Mouse (Mus musculus) hindbrain, postnatal 0 days (tissue): ENCODE measurements around the gene Selenoo. TPM values are rescaled to one million over a fixed set of nuclear protein-coding genes. Genes with fewer than 3 reads are reported as not detected.

ENCODE experiments used
- ATAC-seq: fragments of 200-750 bp; cut with Nextera tagmentation; 2 replicates; pipeline ENCODE4 v1.8.0; 2017; ENCODE audit warnings: mild to moderate bottlenecking, moderate TSS enrichment, moderate library complexity
- DNase-seq: peaks from one replicate; pipeline ENCODE4 v3.0.0-alpha.2; 2015; ENCODE audit warnings: low spot score
- H3K27ac ChIP-seq: fragments of 300-500 bp; sonication (generic); 2 replicates; pipeline ENCODE4 v1.5.1; 2014; ENCODE audit warnings: mild to moderate bottlenecking
- H3K27me3 ChIP-seq: fragments of 300-500 bp; sonication (generic); 2 replicates; pipeline ENCODE4 v1.6.1; 2014; ENCODE audit warnings: low read length, mixed read lengths; ENCODE audit not compliant: insufficient read depth
- H3K36me3 ChIP-seq: fragments of 300-500 bp; sonication (generic); 2 replicates; pipeline ENCODE4 v1.6.1; 2014; ENCODE audit warnings: low read length, mixed read lengths; ENCODE audit not compliant: insufficient read depth
- H3K4me1 ChIP-seq: fragments of 300-500 bp; sonication (generic); 2 replicates; pipeline ENCODE4 v1.6.1; 2014; ENCODE audit warnings: antibody characterized with exemption, low read length, mixed read lengths; ENCODE audit not compliant: insufficient read depth
- H3K4me2 ChIP-seq: fragments of 300-500 bp; sonication (generic); 2 replicates; pipeline ENCODE4 v1.6.1; 2014; ENCODE audit warnings: low read depth, mild to moderate bottlenecking, low read length, moderate library complexity, mixed read lengths
- H3K4me3 ChIP-seq: fragments of 300-500 bp; sonication (generic); 2 replicates; pipeline ENCODE4 v1.5.1; 2014; ENCODE audit warnings: low read length
- H3K9ac ChIP-seq: fragments of 300-500 bp; sonication (generic); replicated peaks from 2 replicates; pipeline ENCODE4 v1.6.1; 2014; ENCODE audit warnings: mild to moderate bottlenecking, low read length, moderate library complexity, mixed read lengths
- H3K9me3 ChIP-seq: fragments of 300-500 bp; sonication (generic); 2 replicates; pipeline ENCODE4 v1.6.1; 2016; ENCODE audit warnings: low read length, mixed read lengths
- CTCF ChIP-seq: IDR thresholded peaks from 2 replicates; pipeline ENCODE4 v1.5.1; 2016; ENCODE audit warnings: antibody characterized with exemption, control low read depth, low read depth
- WGBS: fragments of 180-500 bp; shearing (Covaris S2); extraction: QIAGEN DNeasy Blood & Tissue Kit; methylation state at CpG from one replicate; pipeline ENCODE4 v1.1.7; 2014; 5-methylcytosine and 5-hydroxymethylcytosine counted together
- polyA plus RNA-seq: library from polyadenylated mRNA; unstranded; fragments of >200 nt; fragmentation: Nextera tagmentation; extraction: Ambion mirVana; gene quantifications from 2 replicates; pipeline ENCODE4 v1.2.1, GENCODE M21; 2015
- total RNA-seq: library from RNA; depleted of rRNA; stranded (reverse); fragments of >200 nt; gene quantifications from 2 replicates; pipeline ENCODE4 v1.2.3, GENCODE M21; 2014

Selenoo gene
- total and polyA plus RNA-seq, 2 experiments from 2014 or later, result 20.4 to 50.1 TPM

- TF ChIP-seq CTCF, result no peak
- H3K36me3 ChIP-seq, result no peaks in the 10 kb centered on the region
- peak overlapping the region; percentile 81 for H3K4me2 ChIP-seq
- DNase-seq (no peak), ATAC-seq (no peak)
- peaks cover 20% of the 10 kb centered on the region for H3K4me1 ChIP-seq
- H3K27me3 ChIP-seq, result no peaks in the 10 kb centered on the region
- H3K27ac ChIP-seq, result no peak overlapping the region
- 81% methylated on average over 24 of the region's 24 CpGs for WGBS
- no peaks in the 10 kb centered on the region for H3K9me3 ChIP-seq
- peak overlapping the region; percentile 37 for H3K4me3 ChIP-seq
- H3K9ac ChIP-seq, result no peak overlapping the region
These were observed 57.0 kb downstream of the Selenoo start for GRCm38 (mm10) chr15:89145813-89146350.

GRCm38 (mm10) chr15:89146537-89146936 is 57.7 kb downstream of the Selenoo start:
- H3K4me1 ChIP-seq, result peaks cover 20% of the 10 kb centered on the region
- no peaks in the 10 kb centered on the region for H3K9me3 ChIP-seq
- peak overlapping the region; percentile 37 for H3K4me3 ChIP-seq
- peak overlapping the region; percentile 81 for H3K4me2 ChIP-seq
- no peaks in the 10 kb centered on the region for H3K36me3 ChIP-seq
- TF ChIP-seq CTCF, result 0 out of 2 replicates have a peak, but pooled peaks have one; percentile 20
- peak; percentile 63 for DNase-seq
- peak overlapping the region; percentile 60; the same call in 1 of the 2 replicates for H3K27ac ChIP-seq
- no peaks in the 10 kb centered on the region for H3K27me3 ChIP-seq
- WGBS, result 4% methylated on average over 27 of the region's 27 CpGs
- peak; percentile 42; the same call in 1 of the 2 replicates for ATAC-seq
- peak overlapping the region; percentile 50 for H3K9ac ChIP-seq

DNA sequence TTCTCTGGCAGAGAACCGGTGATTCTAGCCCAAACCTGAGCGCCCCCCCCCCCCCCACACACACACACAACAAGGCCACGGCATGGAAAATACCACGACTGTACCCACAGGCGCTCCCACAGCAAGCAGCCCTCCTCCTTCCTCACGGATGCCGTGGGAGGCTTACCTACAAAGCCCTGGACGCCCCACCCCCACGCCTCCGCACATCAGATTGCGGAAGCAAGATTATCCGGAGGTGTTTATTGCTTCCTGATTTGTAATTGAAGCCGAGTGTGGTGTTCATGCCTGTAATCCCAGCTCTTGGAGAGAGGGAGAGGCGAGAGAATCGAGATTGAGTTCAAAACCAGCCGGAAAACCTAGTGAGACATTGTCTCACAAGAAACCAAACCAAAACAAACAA is 58.1 kb downstream of the Selenoo start:
- H3K36me3 ChIP-seq, result no peaks in the 10 kb centered on the region
- peak overlapping the region; percentile 60; the same call in 1 of the 2 replicates for H3K27ac ChIP-seq
- no peaks in the 10 kb centered on the region for H3K27me3 ChIP-seq
- peak; percentile 54 for DNase-seq
- H3K4me1 ChIP-seq, result peaks cover 20% of the 10 kb centered on the region
- no peak for ATAC-seq
- H3K4me3 ChIP-seq, result peak overlapping the region; percentile 37
- TF ChIP-seq CTCF, result no peak
- no peaks in the 10 kb centered on the region for H3K9me3 ChIP-seq
- H3K4me2 ChIP-seq, result peak overlapping the region; percentile 81
- WGBS, result 6% methylated on average over 15 of the region's 16 CpGs
- H3K9ac ChIP-seq, result peak overlapping the region; percentile 50

DNA sequence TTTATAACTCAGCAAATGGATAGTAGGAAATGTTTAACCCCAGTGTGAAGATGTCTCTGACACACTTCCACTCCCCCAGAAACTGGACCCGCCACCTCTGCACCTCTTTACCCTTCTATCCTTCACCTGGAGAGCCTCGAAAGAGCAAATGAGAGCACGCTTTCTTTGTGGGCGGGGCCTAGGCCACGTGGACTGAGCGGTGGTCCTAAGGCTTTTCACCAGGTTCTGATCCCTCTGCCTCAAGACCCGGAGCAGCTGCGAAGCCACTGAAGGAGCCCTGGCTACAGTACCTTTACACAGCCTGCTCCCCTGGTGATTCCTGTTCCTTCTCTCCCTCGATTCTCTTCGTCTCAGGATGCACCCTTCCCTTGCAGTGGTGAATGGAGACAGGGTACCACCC is 58.6 kb downstream of the Selenoo start:
- no peak overlapping the region for H3K27ac ChIP-seq

GRCm38 (mm10) chr15:89147895-89148294 is 59.0 kb downstream of the Selenoo start:
- Histone ChIP-seq H3K9me3 (no peaks in the 10 kb centered on the region), H3K4me1 (peaks cover 20% of the 10 kb centered on the region), H3K36me3 (no peaks in the 10 kb centered on the region), H3K27ac (no peak overlapping the region), H3K4me2 (peak overlapping the region; percentile 81), H3K4me3 (peak overlapping the region; percentile 74), H3K9ac (no peak overlapping the region), H3K27me3 (no peaks in the 10 kb centered on the region)
- TF ChIP-seq CTCF, result no peak
- DNase-seq, result no peak
- 39% methylated on average over 4 of the region's 4 CpGs for WGBS
- ATAC-seq, result no peak

More for the DNA sequence above, 58.6 kb downstream of the Selenoo start:
- Histone ChIP-seq H3K27me3 (no peaks in the 10 kb centered on the region), H3K4me2 (peak overlapping the region; percentile 81), H3K9ac (peak overlapping the region; percentile 50; the same call in 1 of the 2 replicates), H3K4me3 (peak overlapping the region; percentile 37), H3K9me3 (no peaks in the 10 kb centered on the region), H3K4me1 (peaks cover 20% of the 10 kb centered on the region), H3K36me3 (no peaks in the 10 kb centered on the region)
- no peak for ATAC-seq
- WGBS, result 21% methylated on average over 10 of the region's 10 CpGs
- DNase-seq, result no peak
- TF ChIP-seq CTCF, result no peak

DNA sequence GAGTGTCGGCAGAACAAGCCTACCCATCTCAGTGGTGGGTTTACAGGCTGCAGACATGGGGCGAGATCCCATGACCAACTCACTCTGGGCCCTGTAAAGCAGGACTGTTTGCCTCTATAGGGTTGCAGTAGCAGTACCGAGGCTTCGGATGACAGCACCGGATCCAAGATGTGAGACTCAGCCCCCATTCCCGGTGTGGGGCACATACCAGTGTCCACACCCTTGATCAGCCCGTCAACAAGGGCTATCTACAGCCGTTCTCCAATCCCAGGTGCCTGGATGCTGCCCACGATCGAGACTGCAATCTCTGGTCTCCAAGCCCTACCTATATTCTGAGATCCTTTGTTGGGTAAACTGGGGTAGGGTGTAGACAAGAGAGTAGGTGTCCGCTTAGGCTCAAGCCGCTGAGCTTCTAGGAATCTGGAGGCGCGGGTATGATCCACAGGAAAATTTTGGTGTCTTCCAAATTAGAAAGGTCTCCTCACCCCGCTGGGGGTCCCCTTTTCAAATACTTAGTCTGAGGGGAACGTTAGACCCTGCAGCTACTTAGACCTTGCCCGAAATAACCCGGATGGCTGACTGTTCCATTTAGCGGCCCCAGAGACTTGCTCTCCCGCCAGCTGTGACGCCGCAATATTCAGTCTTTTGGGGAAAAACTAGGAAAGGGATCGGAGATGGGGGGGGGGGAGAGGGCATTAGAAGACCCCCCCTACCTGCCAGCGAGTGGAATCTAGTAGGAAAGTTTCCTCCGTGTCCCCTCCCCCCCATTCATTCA is 59.8 kb downstream of the Selenoo start:
- 4% methylated on average over 25 of the region's 25 CpGs for WGBS

More for the DNA sequence above, 59.8 kb downstream of the Selenoo start:
- no peaks in the 10 kb centered on the region for H3K9me3 ChIP-seq
- no peak for DNase-seq
- H3K4me2 ChIP-seq, result peak overlapping the region; percentile 81
- peak overlapping the region; percentile 76 for H3K9ac ChIP-seq
- 0 out of 2 replicates have a peak, but pooled peaks have one; percentile 11 for ATAC-seq
- H3K4me3 ChIP-seq, result peak overlapping the region; percentile 74
- H3K4me1 ChIP-seq, result peaks cover 20% of the 10 kb centered on the region
- no peaks in the 10 kb centered on the region for H3K27me3 ChIP-seq
- peak overlapping the region; percentile 72 for H3K27ac ChIP-seq
- no peak for TF ChIP-seq CTCF
- peaks cover 4% of the 10 kb centered on the region; the same call in 1 of the 2 replicates for H3K36me3 ChIP-seq
